Mouse (Mus musculus) forebrain, embryonic 14.5 days (tissue): Measurements from ENCODE around the gene Ccdc57. TPM values are rescaled to one million over a fixed set of nuclear protein-coding genes. Genes with fewer than 3 reads are reported as not detected.

Source experiments
- ATAC-seq: fragments of 200-750 bp; cut with Nextera tagmentation; 2 replicates; pipeline ENCODE4 v1.8.0; 2017; ENCODE audit warnings: mild to moderate bottlenecking, moderate library complexity
- DNase-seq: peaks from one replicate; pipeline ENCODE4 v3.0.0-alpha.2; 2015; ENCODE audit warnings: low spot score
- H3K27ac ChIP-seq: fragments of 300-500 bp; sonication (generic); 2 replicates; pipeline ENCODE4 v1.5.1; 2014; ENCODE audit warnings: low read depth, mild to moderate bottlenecking, control low read depth, low read length, moderate library complexity
- H3K27me3 ChIP-seq: fragments of 300-500 bp; sonication (generic); replicated peaks from 2 replicates; pipeline ENCODE4 v1.6.1; 2014; ENCODE audit warnings: low read length, control low read depth, mixed read lengths; ENCODE audit not compliant: control insufficient read depth, insufficient read depth
- H3K36me3 ChIP-seq: fragments of 300-500 bp; sonication (generic); 2 replicates; pipeline ENCODE4 v1.6.1; 2014; ENCODE audit warnings: low read length, control low read depth; ENCODE audit not compliant: control insufficient read depth, insufficient read depth
- H3K4me1 ChIP-seq: fragments of 300-500 bp; sonication (generic); 2 replicates; pipeline ENCODE4 v1.6.1; 2014; ENCODE audit warnings: antibody characterized with exemption, low read length, control low read depth; ENCODE audit not compliant: control insufficient read depth, insufficient read depth
- H3K4me2 ChIP-seq: fragments of 300-500 bp; sonication (generic); 2 replicates; pipeline ENCODE4 v1.6.1; 2014; ENCODE audit warnings: mild to moderate bottlenecking, control low read depth, low read length
- H3K4me3 ChIP-seq: fragments of 300-500 bp; sonication (generic); 2 replicates; pipeline ENCODE4 v1.5.1; 2014; ENCODE audit warnings: low read depth, low read length, control low read depth
- H3K9ac ChIP-seq: fragments of 300-500 bp; sonication (generic); 2 replicates; pipeline ENCODE4 v1.6.1; 2014; ENCODE audit warnings: mild to moderate bottlenecking, low read length, control low read depth, moderate library complexity
- H3K9me3 ChIP-seq: fragments of 300-500 bp; sonication (generic); replicated peaks from 2 replicates; pipeline ENCODE4 v1.6.1; 2016; ENCODE audit warnings: low read length, control low read depth, mixed read lengths; ENCODE audit not compliant: control insufficient read depth
- WGBS: fragments of 180-500 bp; shearing (Covaris S2); extraction: QIAGEN DNeasy Blood & Tissue Kit; methylation state at CpG from one replicate; pipeline ENCODE4 v1.1.7; 2014; 5-methylcytosine and 5-hydroxymethylcytosine counted together
- polyA plus RNA-seq: library from polyadenylated mRNA; unstranded; fragments of >200 nt; fragmentation: Nextera tagmentation; extraction: Ambion mirVana; gene quantifications from 2 replicates; pipeline ENCODE4 v1.2.1, GENCODE M21; 2014

Gene Ccdc57
- polyA plus RNA-seq, 1 experiment from 2014 or later = 5.0 TPM

DNA sequence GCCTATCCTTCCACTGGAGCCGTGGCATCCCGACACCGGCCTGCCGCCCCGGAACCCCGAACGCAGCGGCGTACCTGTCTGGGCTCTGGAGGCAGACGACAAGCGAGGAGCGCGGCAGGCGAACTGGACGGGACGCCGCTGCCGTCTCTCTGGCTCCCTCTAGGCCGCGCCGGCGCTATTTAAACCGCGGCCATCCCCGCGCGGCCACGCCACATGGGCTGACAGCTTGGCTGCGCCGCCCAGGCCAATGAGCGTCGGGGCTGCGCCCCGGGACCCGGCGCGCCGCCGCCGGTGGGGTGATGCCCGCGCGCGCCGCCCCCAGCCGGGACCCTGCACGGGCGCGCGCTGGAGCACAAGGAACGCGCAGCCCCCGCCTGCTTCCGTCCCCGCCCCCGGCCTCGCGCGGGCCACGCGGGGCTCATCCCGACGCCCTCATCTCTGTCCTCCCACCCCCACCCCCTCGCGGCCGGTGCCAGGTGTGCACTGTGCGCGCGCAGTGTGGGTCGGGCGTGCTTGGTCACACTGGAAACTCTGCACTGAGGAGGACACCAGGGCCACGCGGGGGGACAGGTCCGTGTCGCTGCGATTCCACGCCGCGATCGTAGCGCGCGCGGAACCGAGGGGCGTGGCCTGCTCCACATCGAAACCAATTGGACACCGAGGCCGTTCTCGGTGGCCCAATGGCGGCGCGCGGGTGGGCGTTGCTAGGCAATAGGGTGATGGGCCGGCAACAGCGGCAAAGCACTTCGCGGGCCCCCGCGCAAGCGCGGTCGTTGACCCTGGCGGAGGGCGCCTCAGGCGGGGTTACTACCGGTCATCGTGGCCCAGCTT, 108.5 kb downstream of the Ccdc57 start, which contains the start of gene Fasn:
Gene Fasn (minus strand): TSS at position 592 of the 831 bp plus-strand sequence.
- Histone ChIP-seq H3K9ac (peak within 1 kb of the TSS; percentile 93), H3K27me3 (no peaks in the 10 kb centered on the region), H3K4me1 (peaks cover 27% of the 10 kb centered on the region), H3K27ac (peak within 1 kb of the TSS; percentile 99), H3K4me2 (peak within 1 kb of the TSS; percentile 95), H3K4me3 (peak within 1 kb of the TSS; percentile 86), H3K9me3 (no peaks in the 10 kb centered on the region), H3K36me3 (peaks cover 36% of the 10 kb centered on the region)
- ATAC-seq (peak; percentile 93), DNase-seq (peak; percentile 98)
- under 1% methylated on average over 99 of the region's 109 CpGs for WGBS

DNA sequence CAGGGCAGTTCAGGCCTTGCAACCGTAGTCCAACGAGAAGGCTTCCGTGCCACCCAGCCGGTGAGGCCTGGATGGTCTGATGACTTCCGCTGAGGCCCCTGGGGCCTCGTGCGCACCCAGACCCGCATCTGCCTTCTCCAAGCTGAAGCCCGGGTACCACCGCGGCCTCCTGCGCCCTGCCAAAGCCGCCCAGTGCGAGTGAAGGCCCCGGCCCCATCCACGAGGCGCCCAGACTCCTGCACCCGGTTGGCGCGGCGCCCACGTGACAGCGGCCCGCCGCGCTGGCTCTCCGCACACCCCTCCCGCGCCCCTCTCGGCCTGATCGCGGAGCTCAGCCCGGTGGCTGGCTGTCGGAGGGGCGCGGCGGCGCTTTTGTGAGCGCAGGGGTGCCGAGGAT, 109.1 kb downstream of the Ccdc57 start:
- Histone ChIP-seq H3K27me3 (no peaks in the 10 kb centered on the region), H3K4me1 (peaks cover 27% of the 10 kb centered on the region), H3K9me3 (no peaks in the 10 kb centered on the region), H3K27ac (peak overlapping the region; percentile 99), H3K4me2 (peak overlapping the region; percentile 95), H3K36me3 (peaks cover 42% of the 10 kb centered on the region), H3K4me3 (peak overlapping the region; percentile 86), H3K9ac (peak overlapping the region; percentile 93)
- ATAC-seq (peak; percentile 49), DNase-seq (peak; percentile 77)
- under 1% methylated on average over 27 of the region's 40 CpGs for WGBS

- ATAC-seq (no peak), DNase-seq (peak; percentile 26)
- Histone ChIP-seq H3K9me3 (no peaks in the 10 kb centered on the region), H3K4me2 (peak overlapping the region; percentile 95), H3K27me3 (no peaks in the 10 kb centered on the region), H3K4me1 (peaks cover 27% of the 10 kb centered on the region), H3K27ac (peak overlapping the region; percentile 99), H3K9ac (peak overlapping the region; percentile 93), H3K4me3 (peak overlapping the region; percentile 86), H3K36me3 (peaks cover 48% of the 10 kb centered on the region)
- under 1% methylated on average over 14 of the region's 14 CpGs for WGBS
Observed at GRCm38 (mm10) chr11:120822831-120823550, 109.7 kb downstream of the Ccdc57 start.

DNA sequence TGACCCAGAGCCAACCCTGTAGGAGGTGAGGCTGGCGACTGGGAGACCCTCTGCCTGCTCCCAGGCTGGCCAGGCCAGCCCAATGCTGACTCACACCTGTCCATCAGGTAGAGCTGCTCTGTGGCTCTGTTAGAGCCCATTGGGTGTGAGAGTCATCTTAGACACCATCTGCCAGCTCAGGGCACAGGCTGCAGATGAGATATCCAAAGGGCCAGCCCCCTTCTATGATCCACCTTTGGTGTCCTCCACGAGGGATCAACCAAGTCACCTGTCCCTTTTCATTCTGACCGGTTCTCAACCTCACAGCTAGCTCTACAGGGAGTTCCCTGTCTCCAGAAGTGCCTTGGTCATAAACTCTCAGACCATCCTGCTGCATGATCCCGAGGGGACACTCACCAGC, 110.4 kb downstream of the Ccdc57 start:
- ATAC-seq (no peak), DNase-seq (no peak)
- Histone ChIP-seq H3K9me3 (no peaks in the 10 kb centered on the region), H3K4me1 (peaks cover 27% of the 10 kb centered on the region), H3K4me2 (peak overlapping the region; percentile 95), H3K4me3 (peak overlapping the region; percentile 86), H3K9ac (peak overlapping the region; percentile 93), H3K27ac (no peak overlapping the region), H3K36me3 (peaks cover 54% of the 10 kb centered on the region), H3K27me3 (no peaks in the 10 kb centered on the region)
- 66% methylated on average over 4 of the region's 4 CpGs for WGBS

GRCm38 (mm10) chr11:120821076-120821922, 111.4 kb downstream of the Ccdc57 start:
- Histone ChIP-seq H3K9me3 (no peaks in the 10 kb centered on the region), H3K4me1 (peaks cover 27% of the 10 kb centered on the region), H3K27ac (no peak overlapping the region), H3K9ac (peak overlapping the region; percentile 43; the same call in 1 of the 2 replicates), H3K4me3 (peak overlapping the region; percentile 86), H3K36me3 (peaks cover 65% of the 10 kb centered on the region), H3K27me3 (no peaks in the 10 kb centered on the region), H3K4me2 (peak overlapping the region; percentile 95)
- WGBS = 77% methylated on average over 14 of the region's 14 CpGs
- DNase-seq = no peak
- no peak for ATAC-seq

DNA sequence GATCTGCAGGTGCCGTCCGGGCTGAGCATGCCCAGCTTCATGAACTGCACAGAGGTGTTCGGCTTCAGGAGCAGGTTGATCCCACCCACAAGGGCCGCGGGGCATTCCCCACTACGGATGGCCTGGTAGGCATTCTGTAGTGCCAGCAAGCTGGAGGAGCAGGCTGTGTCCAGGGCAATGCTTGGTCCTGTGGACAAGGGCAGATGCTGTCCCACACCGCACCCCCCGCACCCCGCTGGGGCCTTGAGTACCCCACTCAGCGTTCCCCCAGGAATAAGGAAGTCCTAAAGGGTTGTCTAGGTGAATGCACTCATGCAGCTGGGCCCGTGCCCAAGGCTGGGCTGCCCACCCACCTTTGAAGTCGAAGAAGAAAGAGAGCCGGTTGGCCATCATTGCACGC, 112.1 kb downstream of the Ccdc57 start:
- 85% methylated on average over 14 of the region's 14 CpGs for WGBS
- H3K9ac ChIP-seq = no peak overlapping the region
- no peak overlapping the region for H3K4me3 ChIP-seq
- peaks cover 70% of the 10 kb centered on the region for H3K36me3 ChIP-seq
- ATAC-seq (no peak), DNase-seq (no peak)
- no peaks in the 10 kb centered on the region for H3K9me3 ChIP-seq
- no peak overlapping the region for H3K27ac ChIP-seq
- H3K4me2 ChIP-seq = no peak overlapping the region
- H3K27me3 ChIP-seq = no peaks in the 10 kb centered on the region
- peaks cover 25% of the 10 kb centered on the region for H3K4me1 ChIP-seq

DNA sequence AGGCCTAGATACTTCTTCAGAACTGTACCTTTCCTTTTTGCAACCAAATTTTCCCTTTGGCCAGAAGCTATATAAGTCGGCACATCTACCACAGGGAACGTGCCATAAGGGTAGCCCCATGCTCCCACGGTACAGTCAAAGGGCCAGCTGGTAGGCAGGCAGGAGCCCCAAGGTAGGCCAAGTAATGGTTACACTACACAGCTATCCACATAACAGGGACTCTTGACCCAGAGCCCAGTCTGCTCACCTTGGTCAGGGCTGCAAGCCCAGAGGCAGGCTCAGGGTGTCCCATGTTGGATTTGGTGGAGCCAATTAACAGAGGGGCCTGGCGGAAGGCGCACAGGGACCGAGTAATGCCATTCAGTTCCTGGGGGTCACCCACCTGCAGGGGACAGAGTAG, 113.1 kb downstream of the Ccdc57 start:
- Histone ChIP-seq H3K9ac (no peak overlapping the region), H3K4me3 (no peak overlapping the region), H3K4me2 (no peak overlapping the region), H3K36me3 (peaks cover 80% of the 10 kb centered on the region), H3K4me1 (peaks cover 19% of the 10 kb centered on the region), H3K27me3 (no peaks in the 10 kb centered on the region), H3K9me3 (no peaks in the 10 kb centered on the region), H3K27ac (no peak overlapping the region)
- ATAC-seq (no peak), DNase-seq (no peak)
- WGBS = 93% methylated on average over 6 of the region's 6 CpGs

DNA sequence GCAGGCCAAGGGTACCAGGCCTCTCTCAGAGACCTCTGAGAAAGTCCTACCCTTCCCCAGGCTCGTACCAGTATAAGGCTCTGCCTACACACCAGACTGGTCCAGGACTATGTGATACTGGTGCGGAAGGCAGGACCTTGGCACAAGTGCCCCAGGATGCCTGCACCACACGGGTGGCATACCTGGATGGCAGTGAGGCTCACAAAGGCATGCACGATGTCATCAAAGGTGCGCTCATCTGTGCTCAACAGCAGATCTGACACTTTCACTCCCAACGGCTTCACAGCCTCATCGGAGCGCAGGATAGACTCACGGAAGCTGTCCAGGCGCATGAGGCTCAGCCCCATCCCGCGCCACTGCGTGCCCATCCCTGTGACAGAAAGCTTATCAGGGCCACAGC, 114.4 kb downstream of the Ccdc57 start:
- Histone ChIP-seq H3K27me3 (no peaks in the 10 kb centered on the region), H3K27ac (no peak overlapping the region), H3K9ac (no peak overlapping the region), H3K4me1 (peaks cover 19% of the 10 kb centered on the region), H3K9me3 (no peaks in the 10 kb centered on the region), H3K4me3 (no peak overlapping the region), H3K36me3 (peaks cover 93% of the 10 kb centered on the region), H3K4me2 (no peak overlapping the region)
- WGBS = 97% methylated on average over 13 of the region's 13 CpGs
- DNase-seq = no peak
- ATAC-seq = no peak
